Mouse (Mus musculus): ENCODE measurements around the gene Zfp607a.
"Not testable (repeated sequence)": the region's sequence is repeated elsewhere in the genome, so short reads cannot be mapped to it uniquely, and the experiment has no call there.

DNA sequence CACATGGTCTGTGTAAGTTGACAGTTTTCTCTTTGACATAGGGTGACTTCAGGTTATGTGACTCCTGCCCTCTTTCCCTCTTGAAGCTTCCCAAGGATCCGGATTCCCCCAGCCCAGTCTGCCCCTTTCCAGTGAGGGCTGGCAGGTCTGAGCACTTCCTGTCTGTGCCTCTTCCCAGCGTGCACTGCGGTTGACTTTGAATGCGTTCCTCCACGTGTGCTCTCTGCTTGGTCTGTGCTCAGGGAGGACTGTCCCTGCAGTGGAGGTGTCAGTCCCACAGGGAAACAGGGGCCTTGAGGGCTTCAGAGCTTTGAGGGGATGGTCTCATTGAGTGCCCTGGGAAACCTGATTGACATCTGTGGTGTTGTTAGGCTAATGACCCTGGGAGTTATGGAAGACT is 5.3 kb downstream of the Zfp607a start:
- TF ChIP-seq CTCF, POLR2A (IDR thresholded peaks at IDR 0.05; ENCODE audit: insufficient read depth, low read depth, low read length): not testable (repeated sequence)

Measured in olfactory bulb, adult 2 months (tissue).